Mouse (Mus musculus): ENCODE measurements around the gene 3830417A13Rik. TPM values are rescaled to one million over a fixed set of nuclear protein-coding genes. Genes with fewer than 3 reads are reported as not detected.

3830417A13Rik gene
- total and polyA plus RNA-seq, 3 experiments: not detected

GRCm38 (mm10) chrX:64181246-64181645 is 7.9 kb downstream of the 3830417A13Rik start:
- Histone ChIP-seq H3K27me3 (replicated peaks) (no peaks in the 10 kb centered on the region), H3K4me2 (ENCODE audit: insufficient read depth, low read depth, poor library complexity, severe bottlenecking) (no peak overlapping the region), H3K9ac (ENCODE audit: insufficient read depth, low read depth) (no peak overlapping the region), H3K36me3 (replicated peaks in 1 of 2; ENCODE audit: control insufficient read depth in 1 of 2, insufficient read depth in 1 of 2, low read length in 1 of 2) (no peaks in the 10 kb centered on the region), H3K27ac (ENCODE audit: insufficient read depth, low read depth) (no peak overlapping the region), H3K4me1 (ENCODE audit: control insufficient read depth in 1 of 2, insufficient read depth in 2 of 2) (no peaks in the 10 kb centered on the region), H3K9me3 (replicated peaks; ENCODE audit: low read length) (peaks cover 11% of the 10 kb centered on the region), H3K79me2 (replicated peaks; ENCODE audit: control insufficient read depth, extremely low read depth, insufficient read depth, poor library complexity, severe bottlenecking) (no peaks in the 10 kb centered on the region), H3K4me3 (replicated peaks in 1 of 3; ENCODE audit: low read depth in 2 of 3, low read length in 2 of 3, poor library complexity in 1 of 3) (no peak overlapping the region)
- in situ Hi-C loops (cut with MboI; ENCODE audit: low pct_ligation_motif_present, low pct_unique_long_range_greater_than_20kb, low sequenced_read_pairs): no loop called here
- TF ChIP-seq RAD21 (IDR thresholded peaks at IDR 0.05; ENCODE audit: low read depth, low read length) (no peak), ZNF384 (IDR thresholded peaks at IDR 0.05; ENCODE audit: low read depth, low read length) (no peak), NELFE (IDR thresholded peaks at IDR 0.05; ENCODE audit: low read depth, low read length) (no peak), BHLHE40 (IDR thresholded peaks at IDR 0.05; ENCODE audit: low read depth, low read length) (no peak), ETS1 (conservative IDR thresholded peaks at IDR 0.05; ENCODE audit: low read depth, low read length) (no peak), CHD1 (IDR thresholded peaks at IDR 0.05; ENCODE audit: low read depth, low read length) (no peak), NRF1 (IDR thresholded peaks at IDR 0.05; ENCODE audit: low read depth, low read length) (no peak), MAX (IDR thresholded peaks at IDR 0.05; ENCODE audit: low read length) (no peak), EP300 (IDR thresholded peaks at IDR 0.05; ENCODE audit: low read length) (no peak), POLR2A (IDR thresholded peaks at IDR 0.05; ENCODE audit: low read depth, low read length) (no peak), GABPA (IDR thresholded peaks at IDR 0.05; ENCODE audit: insufficient replicate concordance, low read depth, low read length) (no peak), MEF2A (IDR thresholded peaks at IDR 0.05; ENCODE audit: borderline replicate concordance, low read depth, low read length) (no peak), PAX5 (IDR thresholded peaks at IDR 0.05; ENCODE audit: low read length) (no peak), ELF1 (IDR thresholded peaks at IDR 0.05; ENCODE audit: low read depth, low read length) (no peak), RCOR1 (conservative IDR thresholded peaks at IDR 0.05; ENCODE audit: low read depth, low read length) (no peak)
- DNase-seq (ENCODE audit: extremely low read depth): no peak
- dilution Hi-C loops (cut with MboI; ENCODE audit: extremely low pct_ligation_motif_present, extremely low pct_unique_long_range_greater_than_20kb, low sequenced_read_pairs): no loop called here

Other genes starting within 250 kb of the 3830417A13Rik start
- not detected in 2 replicates for gene Gm6760, start 21.4 kb upstream of the 3830417A13Rik start, total RNA-seq (2012; rRNA removed)
- not detected in 2 replicates for gene Gm6760, start 21.4 kb upstream of the 3830417A13Rik start, total RNA-seq (2014; rRNA removed)
- not detected in 2 replicates for gene Gm6760, start 21.4 kb upstream of the 3830417A13Rik start, polyA plus RNA-seq (2012; ENCODE audit: insufficient read length, low read depth)
- not detected in 2 replicates for gene Slitrk4, start 103.4 kb downstream of the 3830417A13Rik start, total RNA-seq (2012; rRNA removed)
- gene Slitrk4, start 103.4 kb downstream of the 3830417A13Rik start, total RNA-seq (2014; rRNA removed): not detected in 2 replicates
- gene Slitrk4, start 103.4 kb downstream of the 3830417A13Rik start, polyA plus RNA-seq (2012; ENCODE audit: insufficient read length, low read depth): not detected in 2 replicates